8 mouse cellular contexts compared by ENCODE assay signal in the genomic region with DNA sequence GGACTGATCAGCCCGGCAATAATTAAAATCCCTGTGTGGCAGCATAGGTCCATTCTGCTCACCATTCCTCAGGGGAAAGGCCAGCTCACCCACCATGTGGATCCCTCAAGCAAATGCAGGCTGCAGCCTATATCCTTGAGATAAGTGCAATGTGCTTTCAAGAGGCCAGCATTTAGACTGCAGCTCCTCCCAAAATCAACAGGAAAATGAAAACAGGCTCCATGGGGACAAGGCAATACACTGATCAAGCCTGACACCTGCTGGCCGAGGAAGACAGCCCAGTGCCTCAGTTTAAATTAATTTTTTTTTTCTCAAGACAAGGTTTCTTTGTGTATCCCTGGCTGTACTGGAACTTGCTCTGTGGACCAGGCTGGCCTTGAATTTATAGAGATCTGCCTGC. TPM values are rescaled to one million over a fixed set of nuclear protein-coding genes. Genes with fewer than 3 reads are reported as not detected.
DNase-seq lines count a peak whose midpoint lies in the region; ATAC-seq and TF ChIP-seq lines count a peak whose summit lies in the region.
"Had no signal": no experiment of that assay in that cellular context is flagged by ENCODE, and none has a peak within 500 bp of the region (broad histone marks: within the 10 kb centered on the region; RNA-seq: fewer than 3 reads in every experiment).

No protein-coding gene starts in this region.

- no peak overlapping the region for H3K27ac ChIP-seq in embryonic facial prominence, embryonic 11.5 days (replicated peaks; ENCODE audit: low read depth, low read length)
- no peak overlapping the region for H3K27ac ChIP-seq in kidney, postnatal 0 days
- no peak overlapping the region for H3K27ac ChIP-seq in small intestine, adult 2 months (ENCODE audit: insufficient read depth, low read depth, low read length)
- H3K27ac ChIP-seq: heart, embryonic 13.5 days had no signal

- TF ChIP-seq CTCF in kidney, postnatal 0 days (IDR thresholded peaks at IDR 0.05; ENCODE audit: low read depth) = peak; percentile 87
- TF ChIP-seq CTCF in small intestine, adult 2 months (IDR thresholded peaks at IDR 0.05; ENCODE audit: extremely low read depth, insufficient read length, insufficient replicate concordance, low read depth, low read length) = peak; percentile 52; the same call in 1 of the 2 replicates

- H3K36me3 ChIP-seq in embryonic facial prominence, embryonic 11.5 days (replicated peaks; ENCODE audit: control insufficient read depth, insufficient read depth, low read depth, low read length) = no peaks in the 10 kb centered on the region
- H3K36me3 ChIP-seq in kidney, postnatal 0 days (ENCODE audit: insufficient read depth, low read length) = peaks cover 17% of the 10 kb centered on the region
- H3K36me3 ChIP-seq in small intestine, adult 2 months (ENCODE audit: control insufficient read depth, insufficient read depth, low read length) = peaks cover 10% of the 10 kb centered on the region

- no peak for TF ChIP-seq POLR2A in small intestine, adult 2 months (IDR thresholded peaks at IDR 0.05; ENCODE audit: low read depth, low read length)

- ATAC-seq in embryonic facial prominence, embryonic 11.5 days (replicated peaks; ENCODE audit: insufficient number of reproducible peaks, low FRiP score, low TSS enrichment, low read depth) = no peak
- peak; percentile 63; the same call in 1 of the 2 replicates for ATAC-seq in kidney, postnatal 0 days (replicated peaks; ENCODE audit: low FRiP score, low read depth)

- no peaks in the 10 kb centered on the region for H3K27me3 ChIP-seq in embryonic facial prominence, embryonic 11.5 days (ENCODE audit: control insufficient read depth, insufficient read depth, low read length)
- H3K27me3 ChIP-seq in kidney, postnatal 0 days (ENCODE audit: insufficient read depth, low read length) = no peaks in the 10 kb centered on the region
- no peaks in the 10 kb centered on the region for H3K27me3 ChIP-seq in small intestine, adult 2 months (ENCODE audit: control insufficient read depth, insufficient read depth, low read length)
- H3K27me3 ChIP-seq: heart, embryonic 13.5 days had no signal

- H3K9me3 ChIP-seq in embryonic facial prominence, embryonic 11.5 days (replicated peaks; ENCODE audit: control insufficient read depth, low read length) = no peaks in the 10 kb centered on the region
- no peaks in the 10 kb centered on the region for H3K9me3 ChIP-seq in kidney, postnatal 0 days (replicated peaks; ENCODE audit: low read length)
- H3K9me3 ChIP-seq: heart, embryonic 13.5 days had no signal

- no peak overlapping the region for H3K4me3 ChIP-seq in embryonic facial prominence, embryonic 11.5 days (ENCODE audit: low read depth, low read length)
- no peak overlapping the region for H3K4me3 ChIP-seq in kidney, postnatal 0 days (replicated peaks; ENCODE audit: low read depth, low read length)
- H3K4me3 ChIP-seq in small intestine, adult 2 months (ENCODE audit: low read depth, low read length) = no peak overlapping the region
- H3K4me3 ChIP-seq: heart, embryonic 13.5 days had no signal

- 56% methylated on average over 2 of the region's 2 CpGs for WGBS in embryonic facial prominence, embryonic 11.5 days
- WGBS in kidney, postnatal 0 days = 23% methylated on average over 2 of the region's 2 CpGs
- WGBS in small intestine, adult 2 months = 50% methylated on average over 2 of the region's 2 CpGs

- no peaks in the 10 kb centered on the region for H3K4me1 ChIP-seq in embryonic facial prominence, embryonic 11.5 days (ENCODE audit: control insufficient read depth, insufficient read depth, low read length)
- no peaks in the 10 kb centered on the region for H3K4me1 ChIP-seq in kidney, postnatal 0 days (replicated peaks; ENCODE audit: insufficient read depth, low read length)
- H3K4me1 ChIP-seq in small intestine, adult 2 months (ENCODE audit: control insufficient read depth, insufficient read depth, insufficient read length, low read length) = no peaks in the 10 kb centered on the region

- no peak overlapping the region for H3K9ac ChIP-seq in embryonic facial prominence, embryonic 11.5 days (replicated peaks; ENCODE audit: low read length)
- H3K9ac ChIP-seq in kidney, postnatal 0 days (ENCODE audit: low read depth, low read length) = no peak overlapping the region
- H3K9ac ChIP-seq: heart, embryonic 13.5 days had no signal

- no peak overlapping the region for H3K4me2 ChIP-seq in embryonic facial prominence, embryonic 11.5 days (ENCODE audit: low read depth, low read length)
- H3K4me2 ChIP-seq in kidney, postnatal 0 days (ENCODE audit: low read length) = no peak overlapping the region
- H3K4me2 ChIP-seq: heart, embryonic 13.5 days had no signal

- DNase-seq in ovary, adult 18-20 months (ENCODE audit: low spot score) = peak; percentile 11
- DNase-seq in ovary, postnatal 10 days (ENCODE audit: low spot score) = no peak
- peak; percentile 79 for DNase-seq in adipocyte (ENCODE audit: low spot score)
- DNase-seq in embryonic facial prominence, embryonic 11.5 days (ENCODE audit: low spot score) = peak; percentile 41
- DNase-seq in kidney, postnatal 0 days (ENCODE audit: low spot score) = peak; percentile 77
- DNase-seq in lung, postnatal 25 days (ENCODE audit: low spot score) = peak; percentile 35

RNA-seq across cellular contexts. Expression of a gene that starts 24.9 kb away (rescaled TPM):
- polyA plus RNA-seq in embryonic facial prominence, embryonic 11.5 days (2014; fragmentation: Nextera tagmentation; extraction: Ambion mirVana) = 34.3 and 35.6 TPM in 2 replicates
- 13.8 and 16.3 TPM in 2 replicates for polyA plus RNA-seq in kidney, postnatal 0 days (2015; fragmentation: Nextera tagmentation; extraction: Ambion mirVana)
- 1.1 TPM in 2 replicates for polyA plus RNA-seq in small intestine, adult 2 months (2012; rRNA removed)

RNA-seq across cellular contexts. Expression of a gene that starts 28.9 kb away (rescaled TPM):
- 26.4 and 27.4 TPM in 2 replicates for polyA plus RNA-seq in embryonic facial prominence, embryonic 11.5 days (2014; fragmentation: Nextera tagmentation; extraction: Ambion mirVana)
- polyA plus RNA-seq in kidney, postnatal 0 days (2015; fragmentation: Nextera tagmentation; extraction: Ambion mirVana) = 26.8 and 29.5 TPM in 2 replicates
- 3.9 and 5.4 TPM in 2 replicates for polyA plus RNA-seq in small intestine, adult 2 months (2012; rRNA removed)
